Mouse (Mus musculus) thymus, postnatal 14 days (tissue): ENCODE results near the gene Naa38.
A peak's percentile ranks its signal among the peaks of the same experiment; 100 is the strongest.

Source experiments
- DNase-seq: peaks from one replicate; pipeline ENCODE4 v3.0.0; 2021

The Naa38 gene

DNA sequence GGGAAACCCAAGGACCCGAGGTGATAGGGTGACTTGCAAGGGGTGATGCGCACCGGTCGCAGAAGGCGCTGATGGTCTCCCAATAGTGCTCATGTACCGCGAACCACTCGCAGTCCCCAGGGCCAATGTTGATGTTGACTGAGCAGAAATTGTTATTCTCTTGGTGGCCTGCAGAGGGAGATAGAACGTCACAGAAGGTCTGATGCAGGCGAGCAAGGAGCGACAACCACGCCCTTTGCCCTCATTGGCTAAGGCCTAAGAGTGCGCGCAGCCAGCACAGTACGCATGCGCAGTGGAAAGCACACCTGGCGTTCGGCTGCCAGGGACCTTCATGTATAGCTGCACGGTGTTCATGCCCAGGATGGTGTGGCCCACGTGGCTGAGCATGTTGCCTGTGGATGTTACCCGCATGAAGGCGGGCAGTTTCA, 5.9 kb downstream of the Naa38 start:
- DNase-seq, result peak; percentile 92

DNA sequence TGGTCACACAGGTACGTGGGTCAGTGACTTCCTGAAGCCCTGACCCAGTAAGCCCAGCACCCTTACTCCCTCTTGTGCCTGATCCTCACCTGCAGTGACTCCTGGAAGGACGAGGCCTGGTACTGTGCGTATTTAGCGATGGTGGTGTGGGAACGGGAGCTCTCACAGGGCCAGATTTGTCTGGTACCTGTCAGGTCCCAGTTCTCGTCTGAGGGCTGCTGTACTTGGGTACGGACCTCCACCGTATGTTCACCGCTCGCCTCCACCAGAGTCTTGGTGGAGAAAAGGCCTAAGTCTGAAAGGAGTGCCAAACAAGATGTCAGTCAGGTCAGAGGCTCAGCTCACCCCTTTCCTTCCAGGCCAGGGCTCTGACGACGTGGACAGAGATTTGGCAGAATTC, 6.7 kb downstream of the Naa38 start:
- peak; percentile 18 for DNase-seq

DNA sequence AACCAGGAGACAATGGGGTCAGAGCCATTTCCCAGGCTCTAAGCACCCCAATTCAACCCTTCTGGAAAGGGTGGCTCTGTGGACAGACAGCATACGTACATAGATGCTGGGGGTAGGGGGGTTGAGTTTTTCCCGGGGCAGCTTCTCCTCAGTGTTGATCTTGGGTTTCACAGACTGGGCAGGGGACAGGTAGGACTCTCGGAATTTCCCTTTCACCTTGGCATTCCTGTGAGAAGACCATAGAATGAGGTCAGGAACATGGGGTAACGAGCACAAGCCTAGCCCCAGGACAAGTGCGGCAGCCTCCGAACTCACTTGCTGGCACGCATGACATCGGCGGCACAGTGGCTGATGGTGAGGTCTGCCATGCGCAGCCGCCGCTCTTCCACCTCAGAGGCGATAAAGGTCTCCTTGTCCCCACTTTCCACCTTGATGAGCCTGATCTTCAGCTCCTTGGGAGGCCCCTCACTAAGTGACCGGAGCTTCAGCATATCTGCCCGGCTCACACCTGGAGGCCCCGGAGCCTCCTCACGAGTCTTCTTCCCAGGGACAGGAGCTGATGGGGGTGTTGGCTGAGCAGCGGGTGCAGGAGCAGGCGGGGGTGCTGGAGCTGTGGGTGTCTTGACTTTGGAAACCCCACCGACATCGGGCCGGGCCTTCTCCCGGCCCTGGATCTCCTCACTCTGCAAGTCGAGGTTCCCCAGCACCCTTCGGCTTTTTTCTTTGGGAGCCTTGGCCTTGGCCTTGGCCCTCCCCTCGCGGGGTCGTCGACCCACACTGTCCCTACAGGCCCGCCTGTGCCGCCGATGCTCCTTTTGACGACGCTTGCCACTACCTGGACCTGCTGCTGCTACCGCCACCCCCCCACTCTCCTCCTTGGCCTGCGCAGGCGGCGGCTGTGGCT, 8.7 kb downstream of the Naa38 start:
- peak; percentile 18 for DNase-seq

DNA sequence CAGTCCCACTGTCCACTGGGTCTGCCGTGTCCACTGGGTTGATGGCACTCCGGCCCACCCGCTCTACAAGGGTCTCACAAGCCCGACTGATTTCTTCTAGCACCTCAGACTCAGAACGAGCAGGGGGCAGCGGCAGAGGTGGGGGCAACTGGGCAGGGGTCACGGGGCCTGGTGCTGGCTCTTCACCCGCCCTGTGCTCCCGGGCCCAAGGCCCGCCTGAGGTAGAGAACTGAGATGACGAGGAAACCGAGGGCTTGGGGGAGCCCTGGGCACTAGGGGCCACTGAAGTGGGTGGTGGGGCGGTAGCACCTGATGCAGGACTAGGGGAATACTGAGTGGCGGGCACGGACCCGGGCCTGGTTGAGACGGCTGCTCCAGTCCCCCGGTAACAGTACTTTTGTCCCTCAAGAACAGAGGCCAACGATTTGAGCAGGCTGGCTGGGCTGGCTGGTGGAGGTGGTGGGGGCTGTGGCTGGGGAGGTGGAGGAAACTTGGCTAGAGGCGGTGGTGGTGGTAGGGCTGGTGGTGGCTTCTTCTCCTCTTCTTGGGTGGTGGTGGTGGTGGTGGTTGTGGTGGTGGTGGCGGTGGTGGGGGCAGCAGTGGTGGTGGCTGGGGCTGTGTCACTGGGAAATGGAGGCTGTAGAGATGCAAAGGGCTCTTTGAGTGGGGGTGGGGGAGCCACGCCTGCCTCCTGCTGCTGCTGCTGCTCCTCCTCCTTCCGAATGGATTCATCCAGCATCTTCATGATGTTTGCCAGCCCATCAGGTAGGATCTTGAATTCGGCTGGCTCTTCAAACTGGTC, 9.5 kb downstream of the Naa38 start:
- no peak for DNase-seq

DNA sequence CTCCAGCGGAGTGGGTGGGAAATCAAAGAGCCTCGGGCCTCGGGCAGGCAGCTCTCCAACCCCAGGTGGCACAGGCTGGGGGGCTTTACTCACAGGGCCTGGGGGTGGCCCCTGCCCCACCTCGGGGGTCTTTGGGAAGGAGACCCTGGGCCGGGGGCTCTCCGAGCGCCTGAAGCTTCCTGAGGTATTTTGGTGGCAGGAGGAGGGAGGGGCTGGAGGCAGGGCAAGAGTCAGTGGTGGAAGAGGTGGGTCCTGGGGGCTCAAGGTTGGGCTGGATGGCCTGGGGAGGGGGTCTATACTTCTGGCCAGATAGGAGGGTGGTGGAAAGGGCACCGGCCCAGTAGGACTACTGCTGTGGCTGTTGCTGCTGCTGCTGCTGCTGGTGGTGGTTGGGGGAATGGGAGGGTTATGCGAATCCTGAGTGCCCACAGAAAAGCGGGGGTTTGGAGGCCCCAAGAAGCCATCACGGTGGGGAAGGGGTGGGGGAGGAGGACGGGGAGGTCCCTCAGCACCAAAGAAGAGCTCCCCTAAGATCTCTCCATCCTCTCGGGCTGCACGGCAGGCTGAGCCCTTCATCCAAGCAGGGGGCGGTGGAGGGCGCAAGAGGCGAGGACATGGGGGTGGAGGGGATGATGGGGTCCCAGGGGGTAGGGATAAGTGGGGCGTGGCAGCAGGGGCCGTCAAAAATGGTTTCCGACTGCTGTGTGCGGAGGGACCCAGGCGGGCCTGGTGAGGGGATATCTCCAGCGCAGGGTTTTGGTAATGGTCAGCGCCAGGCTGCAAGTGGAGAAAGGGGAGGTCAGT, 10.3 kb downstream of the Naa38 start:
- DNase-seq, result no peak

DNA sequence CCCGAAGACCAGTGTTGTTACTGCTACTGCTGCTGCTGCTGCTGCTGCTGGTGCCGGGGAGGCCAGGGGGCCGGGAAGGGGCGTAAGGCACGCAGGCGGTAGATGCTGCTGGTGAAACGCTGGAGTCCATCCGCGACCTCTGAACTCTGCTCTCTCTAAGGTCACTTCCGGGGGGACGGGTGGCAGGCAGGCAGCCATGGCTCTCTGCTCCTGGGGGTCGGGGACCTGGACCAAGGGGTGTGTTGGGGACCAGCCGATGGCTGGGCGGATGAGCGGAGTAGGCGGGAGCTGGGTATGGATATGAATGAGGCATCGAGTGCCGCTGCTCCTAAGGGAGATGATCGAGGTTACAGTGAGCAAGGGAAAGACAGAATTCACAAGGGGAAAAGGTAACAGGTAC, 11.0 kb downstream of the Naa38 start:
- no peak for DNase-seq

DNA sequence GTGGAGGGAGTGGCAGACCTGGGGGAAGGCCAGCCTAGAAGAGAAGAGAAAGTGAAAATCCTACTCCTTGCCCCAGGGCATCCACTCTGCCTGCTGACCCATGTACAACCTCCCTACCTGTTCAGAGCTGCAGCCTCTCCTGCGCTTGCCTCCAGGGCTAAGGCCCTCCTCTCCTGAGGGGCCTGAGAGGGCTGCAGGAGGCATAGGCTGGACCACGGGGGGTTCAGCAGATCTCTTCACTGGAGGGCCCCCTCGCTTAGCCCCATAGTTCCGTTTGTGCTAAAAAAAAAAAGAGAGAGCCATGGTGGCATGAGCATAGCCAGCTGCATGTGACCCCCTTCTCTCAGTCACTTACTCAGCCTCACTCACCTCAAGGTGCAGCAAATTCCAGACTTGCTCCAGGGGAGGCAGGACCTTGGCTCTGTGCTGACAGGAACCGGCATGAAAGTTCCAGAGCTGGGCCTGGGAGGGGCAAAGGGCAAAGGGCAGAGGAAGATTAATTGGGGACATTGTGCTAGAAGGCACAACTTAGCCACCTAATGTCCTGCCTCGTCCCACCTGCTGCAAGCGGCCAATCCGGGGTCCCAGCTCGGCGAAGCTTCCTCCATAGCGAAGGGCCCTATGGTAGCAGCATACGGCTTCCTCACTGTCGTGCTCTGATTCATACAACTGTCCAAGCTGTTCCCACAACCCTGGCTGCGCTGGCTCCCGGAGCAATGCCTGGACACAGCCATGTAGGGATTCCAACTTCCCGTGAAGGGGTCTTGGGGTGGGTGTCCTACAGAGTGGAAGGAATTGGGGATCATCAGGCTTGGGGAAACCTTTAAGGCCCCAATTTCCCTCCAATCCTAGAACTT, 11.8 kb downstream of the Naa38 start:
- no peak for DNase-seq

DNA sequence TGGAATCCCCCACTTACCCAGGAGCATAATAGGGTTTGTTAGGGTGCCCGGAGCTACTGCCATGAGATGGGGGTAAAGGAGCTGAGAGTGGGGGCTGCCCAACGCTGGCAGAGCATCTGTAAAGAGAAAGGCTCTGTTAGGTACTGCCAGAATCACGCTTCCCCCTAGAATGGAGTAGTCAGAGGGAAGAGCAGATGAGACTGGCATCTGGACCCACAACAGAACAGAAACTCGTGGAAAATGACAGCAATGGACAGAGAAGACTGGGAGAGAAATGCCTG, 12.4 kb downstream of the Naa38 start:
- no peak for DNase-seq

DNA sequence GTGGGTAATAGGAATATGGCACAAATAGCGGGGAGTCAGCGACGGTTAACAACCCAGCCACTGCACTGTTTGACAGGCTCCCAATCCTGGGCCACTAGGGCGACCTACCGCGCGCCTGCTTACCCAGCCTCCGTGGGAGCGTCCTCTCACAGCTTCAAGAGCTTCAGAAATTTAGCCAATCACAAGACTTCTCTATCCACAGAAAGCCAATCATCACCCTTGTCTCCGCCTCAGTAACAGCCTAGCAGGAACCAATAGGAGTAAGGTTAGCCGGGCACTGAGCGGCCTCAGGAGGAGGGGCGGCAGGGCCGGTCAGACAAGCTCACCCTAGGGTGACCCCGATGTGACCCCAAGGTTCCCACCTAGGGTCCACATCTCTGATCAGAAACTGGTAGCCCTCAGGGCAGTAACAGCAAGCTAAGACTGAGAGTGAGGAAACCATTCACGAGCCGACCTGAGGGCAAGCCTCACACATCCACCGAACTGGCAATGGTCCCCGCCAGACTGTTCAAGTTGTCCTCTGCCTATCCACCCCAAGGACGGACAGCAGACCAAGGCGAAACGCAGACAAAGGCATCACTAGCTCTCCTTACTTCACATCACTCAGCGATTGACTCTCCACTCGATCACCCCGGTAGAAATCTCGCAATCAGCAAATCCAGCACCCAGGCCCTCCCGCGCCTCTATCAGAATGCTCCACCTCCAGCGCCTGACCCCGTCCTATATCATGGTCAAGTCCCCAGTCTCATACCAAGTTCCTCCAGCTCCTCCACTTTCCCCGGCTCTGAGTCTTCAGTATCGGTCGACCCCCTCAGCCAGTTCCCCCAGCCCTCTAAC, 13.5 kb downstream of the Naa38 start:
- DNase-seq, result peak; percentile 79

DNA sequence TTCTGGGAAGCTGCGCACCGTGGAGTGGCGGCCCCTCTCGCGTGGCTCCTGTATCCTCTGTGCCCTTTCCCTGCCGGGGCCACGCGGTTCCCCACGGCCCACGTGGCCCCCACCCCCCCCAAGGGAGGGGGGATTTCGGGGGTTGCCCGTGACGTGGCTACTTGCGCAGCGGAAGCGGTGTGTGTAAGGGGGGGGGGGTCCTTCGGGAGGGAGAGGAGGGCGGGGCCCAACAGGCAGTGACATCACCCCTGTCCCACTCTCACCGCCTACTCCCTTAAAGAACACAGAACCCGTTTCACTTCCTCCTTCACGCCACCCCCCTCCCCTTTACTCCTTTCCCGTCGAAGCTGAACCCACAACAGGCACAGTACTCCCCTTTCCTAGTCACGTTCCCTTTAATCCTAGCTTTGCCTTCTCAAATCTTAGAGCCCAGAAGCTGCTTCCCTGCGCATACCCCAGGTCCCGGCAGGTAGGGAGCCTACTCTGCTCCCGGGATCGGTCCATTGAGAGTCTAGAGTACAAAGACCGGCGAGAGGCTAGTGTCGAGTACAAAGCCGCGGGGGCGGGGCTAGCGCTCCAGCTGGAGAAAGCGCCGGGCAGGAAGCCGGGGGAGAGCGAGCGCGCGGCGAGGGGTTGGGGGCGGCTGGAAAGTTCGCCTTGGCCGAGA, 14.2 kb downstream of the Naa38 start:
- DNase-seq, result peak; percentile 96

DNA sequence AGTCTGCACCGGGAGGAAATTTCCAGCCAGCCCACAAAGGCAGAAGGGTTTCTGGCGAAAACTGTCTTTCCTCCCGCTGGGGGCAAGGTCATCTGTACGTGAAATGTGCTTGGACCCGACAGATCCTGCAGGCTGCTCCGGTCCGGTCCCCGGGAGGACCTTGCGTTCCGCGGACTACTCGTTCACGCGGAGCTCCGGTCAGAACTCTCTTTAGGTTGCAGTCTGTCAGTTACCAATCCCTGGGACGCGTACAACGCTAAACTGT, 14.7 kb downstream of the Naa38 start:
- no peak for DNase-seq

DNA sequence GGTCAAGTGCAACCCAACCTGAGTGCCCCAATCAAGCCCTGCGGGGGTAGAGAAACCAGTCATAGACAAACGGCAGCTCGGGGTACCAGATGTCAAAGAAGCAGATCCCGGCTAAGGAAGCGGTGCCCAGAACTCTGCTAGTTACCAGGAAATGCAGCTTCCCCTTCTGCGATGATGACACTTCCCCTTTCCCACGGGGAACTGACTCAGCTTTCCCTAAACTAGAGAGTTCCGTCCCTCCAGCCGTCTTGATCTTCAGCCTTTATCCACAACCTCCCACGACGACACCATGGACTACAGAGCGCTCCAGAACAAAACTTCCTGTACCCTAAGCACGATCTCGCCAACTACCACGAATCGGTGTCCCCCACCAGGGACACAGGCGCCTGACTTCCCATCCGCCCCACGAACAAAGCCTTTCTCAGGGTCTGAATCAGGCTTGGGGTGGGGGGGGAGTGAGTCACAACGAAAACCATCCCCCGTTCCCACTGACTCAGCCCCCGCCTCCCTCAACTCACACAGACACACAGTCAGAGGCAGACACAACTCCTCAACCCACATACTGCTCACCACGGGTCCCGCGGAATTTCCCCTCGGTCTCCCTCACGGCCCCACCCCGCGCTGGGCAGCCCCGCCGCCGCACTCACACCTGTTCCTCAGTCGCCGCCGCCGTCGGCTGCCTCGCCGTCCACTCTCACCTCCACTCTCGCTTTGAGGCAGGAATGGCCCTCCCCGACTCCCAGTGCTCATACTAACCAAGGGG, 15.2 kb downstream of the Naa38 start:
- DNase-seq, result peak; percentile 78

DNA sequence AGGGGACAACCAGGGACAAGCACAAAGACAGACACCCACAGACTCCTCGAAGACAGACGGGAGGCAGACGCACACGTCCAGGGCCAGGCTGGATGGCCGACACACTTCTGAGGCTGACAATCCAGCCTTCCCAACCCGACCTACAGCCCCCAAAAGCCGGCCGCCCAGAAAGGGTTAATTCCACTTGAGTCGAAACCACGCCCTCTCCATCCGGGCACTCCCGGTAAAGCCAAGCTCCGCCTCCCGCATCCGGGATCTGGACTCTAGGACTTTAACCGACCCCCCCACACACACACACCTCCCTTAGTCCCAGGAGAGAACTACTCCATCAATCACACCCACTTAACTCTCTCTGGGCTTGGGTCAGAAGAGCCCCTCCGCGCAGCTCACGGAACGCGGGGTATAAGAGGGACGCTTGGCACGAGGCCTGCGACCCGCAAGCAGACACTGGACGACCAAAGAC, 15.8 kb downstream of the Naa38 start:
- peak; percentile 95 for DNase-seq

DNA sequence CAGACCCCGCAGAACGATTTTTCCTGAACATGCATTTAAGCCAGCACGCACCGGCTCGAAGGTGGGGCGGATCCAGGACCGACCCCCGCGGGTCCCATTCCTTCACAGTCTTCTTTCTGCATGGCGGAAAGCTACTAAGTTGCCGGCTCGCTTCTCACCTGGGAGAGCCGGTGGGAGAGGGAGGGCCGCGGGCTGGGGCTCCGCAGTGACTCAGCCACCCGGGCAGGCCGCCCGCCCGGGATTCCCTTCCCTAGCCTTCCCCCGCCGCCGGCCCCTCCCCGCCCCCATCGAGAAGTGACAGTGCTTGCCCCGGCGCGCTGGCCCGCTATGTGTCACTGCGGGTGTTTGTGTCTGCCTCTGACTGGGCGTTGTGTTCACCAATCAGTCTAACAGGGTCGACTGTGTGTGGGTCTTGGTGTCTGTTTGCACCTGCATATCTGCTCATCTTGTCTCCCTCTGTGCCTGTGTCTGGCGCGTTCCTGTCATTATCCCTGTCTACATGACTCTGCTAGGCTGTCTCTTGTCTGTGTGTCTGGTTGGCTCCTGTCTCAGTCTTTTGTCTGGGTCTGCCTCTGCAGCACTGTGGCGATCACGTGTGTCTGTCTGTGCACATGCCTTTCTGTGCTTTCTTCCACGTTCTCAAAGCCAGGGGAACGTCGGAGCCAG, 16.4 kb downstream of the Naa38 start:
- peak; percentile 71 for DNase-seq

DNA sequence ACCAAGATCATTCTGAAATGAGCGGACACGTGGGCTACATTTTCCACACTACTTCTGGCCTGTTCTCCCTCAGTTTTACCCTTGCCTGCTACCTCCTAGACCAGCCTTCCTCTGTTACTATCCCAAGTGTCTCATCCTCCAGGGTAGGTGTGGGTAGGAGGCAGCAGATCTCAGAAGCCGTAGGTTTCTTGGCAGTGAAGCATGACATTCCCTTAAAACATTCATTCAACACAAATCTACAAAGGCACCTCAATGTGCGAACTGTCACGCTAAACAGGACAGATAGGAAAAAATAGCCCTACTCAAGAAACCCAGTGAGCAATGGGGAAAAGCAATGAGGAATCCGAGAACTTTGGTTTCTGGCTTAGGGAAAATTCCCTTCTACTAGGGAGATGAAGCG, 17.3 kb downstream of the Naa38 start:
- DNase-seq, result no peak

DNA sequence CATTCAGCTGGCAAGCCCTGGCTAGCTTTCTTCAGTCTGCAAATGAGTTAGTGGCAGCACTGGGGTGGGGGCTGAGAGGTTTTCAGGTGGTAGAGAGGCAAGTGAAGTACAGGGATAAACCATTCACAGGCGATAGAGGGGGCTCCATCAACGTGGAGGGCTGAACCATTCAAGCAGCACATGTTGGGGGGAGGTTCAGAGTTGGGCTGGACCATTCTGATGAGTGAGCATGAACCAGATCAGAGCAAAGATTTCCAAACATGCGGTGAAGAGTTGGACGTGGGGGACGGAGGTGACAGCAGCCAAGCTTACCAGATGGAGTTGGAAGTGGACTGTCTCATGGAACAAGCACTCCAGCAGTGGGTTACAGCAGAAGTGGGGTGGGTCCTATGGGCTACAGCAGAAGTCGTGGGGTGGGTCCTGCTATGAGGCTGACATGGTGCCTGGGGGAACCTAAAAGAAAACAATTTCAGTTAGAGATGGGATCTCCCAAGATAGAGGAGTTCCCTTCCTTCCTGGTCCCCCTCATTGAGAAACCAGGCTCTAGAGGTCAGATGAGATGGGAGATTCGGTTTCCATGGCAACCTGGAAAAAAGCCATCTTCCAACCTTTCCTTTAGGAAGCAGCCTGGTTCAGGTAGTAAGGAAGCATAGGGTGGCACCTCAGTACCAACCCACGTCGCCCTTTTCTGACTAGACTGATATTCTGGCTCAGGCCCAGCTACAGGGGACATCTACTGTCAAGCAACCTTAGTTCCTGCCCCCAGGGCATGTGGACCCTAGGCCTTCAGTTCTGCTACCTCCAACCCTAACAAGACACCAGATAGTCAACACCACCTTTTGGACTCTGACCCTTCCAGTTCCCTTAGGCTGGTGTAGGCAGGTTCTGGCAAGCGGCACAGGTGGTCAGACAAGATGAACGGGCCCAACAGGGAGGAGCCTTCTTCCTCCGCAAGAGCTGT, 18.2 kb downstream of the Naa38 start, which contains the start of gene Kdm6b:
Kdm6b (minus strand) TSS at position 455 of the 961 bp plus-strand sequence.
- DNase-seq, result peak; percentile 79

DNA sequence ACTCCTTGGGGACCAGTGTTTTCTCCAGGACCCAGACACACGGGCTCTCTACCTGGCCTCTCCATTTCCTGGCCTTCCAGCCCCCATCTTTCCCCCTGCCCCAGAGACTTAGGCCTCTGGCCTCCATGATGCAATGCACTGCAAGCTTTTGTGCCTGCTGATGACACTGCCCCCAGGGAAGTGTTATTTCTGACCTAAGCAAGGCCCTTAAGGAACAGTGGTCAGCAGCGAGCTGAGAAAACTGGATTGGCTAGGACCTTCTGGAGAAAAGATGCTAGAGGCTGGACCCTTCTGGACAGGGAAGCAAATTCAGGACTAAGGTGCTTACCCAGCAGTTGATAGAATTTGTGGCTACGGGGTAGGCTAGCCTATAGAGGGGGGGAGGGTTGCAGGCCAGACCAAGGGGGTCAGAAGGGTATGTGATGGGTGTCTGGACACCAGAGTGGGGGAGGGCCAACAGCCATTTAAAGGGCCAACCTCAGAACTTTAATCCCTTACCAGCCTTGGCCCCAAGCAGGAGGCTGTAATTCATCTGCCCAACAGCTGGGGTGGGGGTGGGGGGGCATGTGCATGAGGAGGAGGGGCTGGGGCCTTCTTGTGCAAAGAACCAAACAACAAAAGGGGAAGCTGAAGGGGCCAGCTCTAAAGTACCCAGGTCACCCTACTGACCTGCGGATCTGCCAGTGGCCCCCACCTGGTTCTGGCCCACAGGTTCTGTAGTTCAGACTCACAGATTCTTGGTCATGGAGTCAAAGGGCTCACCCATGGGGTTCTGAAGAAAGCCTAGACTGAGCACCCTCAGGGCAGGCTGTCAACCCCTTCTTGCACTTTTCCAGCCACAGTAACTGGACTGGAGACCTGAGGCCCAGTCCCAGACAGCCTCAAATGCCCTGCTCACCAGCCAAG, 19.4 kb downstream of the Naa38 start:
- no peak for DNase-seq
